Mouse (Mus musculus) ovary, postnatal 36 days (tissue): Measurements from ENCODE around the gene Fndc8.
"Not testable (repeated sequence)": the region's sequence is repeated elsewhere in the genome, so short reads cannot be mapped to it uniquely, and the experiment has no call there.

Experiments
- DNase-seq: peaks from one replicate; pipeline ENCODE4 v3.0.0; 2022; ENCODE audit warnings: low spot score, mixed read lengths

Fndc8 gene

DNA sequence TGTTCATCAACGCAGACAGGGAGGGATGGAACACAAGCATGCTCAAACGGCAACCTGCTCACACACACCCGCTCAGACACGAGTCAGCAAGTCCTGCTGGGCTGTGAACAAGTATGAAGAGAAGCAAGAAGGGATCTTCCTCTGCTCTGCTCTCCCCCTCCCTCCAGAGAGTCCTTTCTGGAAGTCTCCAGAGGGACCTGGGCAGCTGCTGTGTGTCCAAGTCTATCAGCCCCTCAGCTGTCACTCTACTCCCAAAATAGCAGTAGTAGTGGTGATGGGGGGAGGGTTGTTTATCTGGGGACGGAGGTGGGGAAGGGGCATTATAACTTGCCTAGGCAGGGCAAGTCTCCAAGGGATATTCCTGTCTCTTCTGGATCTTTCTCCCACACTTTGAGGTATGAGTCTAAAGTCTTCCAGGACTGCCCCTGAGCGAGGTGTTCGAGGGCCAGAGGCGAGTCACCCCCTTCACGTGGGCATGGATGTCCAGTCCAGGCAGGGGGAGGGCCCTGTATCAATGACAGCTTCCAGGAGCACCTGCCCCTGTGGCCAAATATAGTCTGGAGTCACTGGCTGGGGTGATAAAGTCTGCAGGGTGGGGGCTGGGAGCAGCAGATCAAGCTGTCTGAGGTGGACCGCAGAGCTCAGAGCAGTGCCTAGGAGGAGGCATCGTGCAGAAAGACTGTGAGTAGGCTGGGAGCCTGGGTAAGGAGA is 18.9 kb downstream of the Fndc8 start:
- DNase-seq, result no peak

DNA sequence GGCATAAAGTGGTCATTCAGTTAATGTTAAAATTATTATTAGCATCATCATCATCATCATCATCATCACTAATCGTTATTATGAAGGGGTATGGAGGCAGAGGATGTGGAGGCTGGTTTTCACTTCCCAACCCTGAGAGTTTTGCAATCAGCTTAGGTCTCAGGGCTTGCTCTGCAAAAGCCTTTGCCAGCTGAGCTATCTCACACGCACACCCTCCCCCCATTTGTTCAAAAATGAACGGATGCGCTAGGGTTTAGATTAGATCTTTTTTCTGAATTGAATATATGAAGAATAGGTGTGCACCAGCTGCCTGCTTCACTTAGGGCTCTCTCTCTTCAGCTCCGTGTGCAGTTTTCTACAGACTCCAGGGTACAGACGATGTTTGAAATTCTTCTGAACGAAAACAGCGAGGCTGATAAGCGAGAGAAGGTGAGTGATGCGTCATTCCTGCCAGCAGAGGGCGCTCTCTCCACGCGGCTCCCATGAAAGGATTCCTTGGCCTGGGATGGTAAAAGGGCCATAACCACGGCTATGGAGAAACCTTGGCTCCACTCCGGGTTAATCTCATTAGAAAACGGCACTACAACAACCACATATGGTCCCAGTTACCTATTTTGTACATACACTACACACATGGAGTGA is 22.9 kb downstream of the Fndc8 start:
- DNase-seq, result peak; percentile 74

DNA sequence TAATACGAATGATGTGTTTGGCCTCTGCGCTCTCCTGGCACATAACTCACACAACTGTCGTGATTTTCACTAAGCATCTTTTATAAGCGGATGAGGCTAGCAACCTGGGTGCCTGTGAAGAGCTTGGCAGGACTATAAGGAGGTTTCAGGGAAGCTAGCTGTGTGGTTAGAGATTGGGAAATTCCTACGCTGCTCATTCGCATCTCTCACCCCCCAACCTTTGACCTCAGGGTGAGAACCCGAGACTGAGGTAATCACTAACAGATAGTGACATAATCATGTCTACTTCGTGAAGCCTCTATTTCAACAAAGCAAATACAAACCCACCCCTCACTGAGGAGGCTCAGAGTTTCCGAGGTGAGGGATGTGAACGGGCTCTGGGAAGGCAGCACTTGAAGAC is 28.8 kb downstream of the Fndc8 start:
- DNase-seq, result no peak

DNA sequence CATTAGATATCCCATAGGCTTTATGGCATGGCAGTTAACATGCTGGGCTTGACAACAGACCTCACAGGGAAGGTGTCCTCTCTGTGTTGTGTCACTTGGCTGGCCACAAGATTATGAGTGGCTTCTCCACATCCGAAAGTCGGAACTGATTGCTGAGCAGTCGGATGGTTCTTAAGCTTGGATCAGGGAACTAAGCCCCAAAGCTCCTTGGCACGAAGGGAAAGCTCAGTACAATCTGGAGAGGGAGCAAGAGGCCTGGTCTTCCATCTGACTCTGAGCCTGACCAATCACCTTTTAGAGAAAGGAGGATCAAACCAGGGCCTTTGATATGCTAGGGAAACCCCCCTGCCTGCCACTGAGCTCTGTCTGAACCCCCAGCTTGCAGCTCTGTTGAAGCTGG is 29.8 kb downstream of the Fndc8 start:
- no peak for DNase-seq

DNA sequence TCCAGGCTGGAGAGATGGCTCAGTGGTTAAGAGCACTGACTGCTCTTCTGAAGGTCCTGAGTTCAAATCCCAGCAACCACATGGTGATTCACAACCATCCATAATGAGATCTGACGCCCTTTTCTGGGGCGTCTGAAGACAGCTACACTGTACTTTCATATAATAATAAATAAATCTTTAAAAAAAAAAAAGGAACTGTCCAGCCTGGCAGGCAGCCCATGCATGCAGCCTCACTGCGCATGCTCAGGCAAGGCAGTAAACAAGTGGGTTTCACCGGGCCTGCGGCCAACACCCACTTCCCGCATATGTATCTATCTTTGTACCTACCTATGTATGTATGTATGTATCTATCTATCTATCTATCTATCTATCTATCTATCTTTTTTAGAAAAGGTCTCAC is 32.0 kb downstream of the Fndc8 start:
- not testable (repeated sequence) for DNase-seq

DNA sequence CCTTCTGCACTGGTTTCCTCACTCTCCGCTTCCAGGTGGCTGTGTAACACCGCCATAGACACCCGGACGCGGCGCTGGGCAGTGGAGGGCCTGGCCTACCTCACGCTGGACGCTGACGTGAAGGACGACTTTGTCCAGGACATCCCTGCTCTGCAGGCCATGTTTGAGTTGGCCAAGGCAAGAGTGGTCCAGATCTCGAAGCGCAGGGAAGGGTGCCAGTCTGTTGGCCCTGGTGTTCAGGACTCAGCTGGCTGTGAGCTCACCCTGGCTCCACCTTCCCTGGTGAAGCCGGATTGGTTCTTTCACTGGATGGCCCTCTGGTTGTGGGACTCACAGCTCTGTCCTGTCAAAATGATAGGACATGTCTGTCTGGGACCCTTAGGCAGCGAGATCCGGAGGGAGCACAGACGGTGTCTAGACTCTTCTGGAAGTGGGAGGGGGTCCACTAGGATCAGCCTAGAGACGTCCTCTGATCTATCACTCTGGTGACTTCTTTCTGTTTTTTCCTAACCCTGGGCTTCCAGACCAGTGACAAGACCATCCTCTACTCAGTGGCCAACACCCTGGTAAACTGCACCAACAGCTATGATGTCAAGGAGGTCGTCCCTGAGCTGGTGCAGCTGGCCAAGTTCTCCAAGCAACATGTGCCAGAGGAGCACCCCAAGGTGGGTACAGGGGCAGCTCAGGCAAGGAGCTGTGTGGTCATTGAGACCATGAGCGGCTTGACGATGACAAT is 37.1 kb downstream of the Fndc8 start:
- no peak for DNase-seq

DNA sequence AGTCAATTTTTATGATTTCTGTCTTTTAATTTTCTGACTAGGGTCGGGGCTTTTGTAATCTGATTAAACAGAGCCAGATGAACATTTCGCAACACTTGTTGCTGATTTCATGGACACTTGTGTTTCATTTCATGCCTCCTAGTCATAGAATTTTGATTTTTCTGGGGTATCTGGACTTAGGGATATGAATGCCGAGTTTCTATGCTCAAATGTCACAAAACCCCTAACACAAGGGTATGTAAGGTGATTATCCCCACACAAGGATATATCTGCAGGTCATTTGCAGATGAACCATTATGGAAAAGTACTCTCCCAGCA is 37.7 kb downstream of the Fndc8 start:
- no peak for DNase-seq

DNA sequence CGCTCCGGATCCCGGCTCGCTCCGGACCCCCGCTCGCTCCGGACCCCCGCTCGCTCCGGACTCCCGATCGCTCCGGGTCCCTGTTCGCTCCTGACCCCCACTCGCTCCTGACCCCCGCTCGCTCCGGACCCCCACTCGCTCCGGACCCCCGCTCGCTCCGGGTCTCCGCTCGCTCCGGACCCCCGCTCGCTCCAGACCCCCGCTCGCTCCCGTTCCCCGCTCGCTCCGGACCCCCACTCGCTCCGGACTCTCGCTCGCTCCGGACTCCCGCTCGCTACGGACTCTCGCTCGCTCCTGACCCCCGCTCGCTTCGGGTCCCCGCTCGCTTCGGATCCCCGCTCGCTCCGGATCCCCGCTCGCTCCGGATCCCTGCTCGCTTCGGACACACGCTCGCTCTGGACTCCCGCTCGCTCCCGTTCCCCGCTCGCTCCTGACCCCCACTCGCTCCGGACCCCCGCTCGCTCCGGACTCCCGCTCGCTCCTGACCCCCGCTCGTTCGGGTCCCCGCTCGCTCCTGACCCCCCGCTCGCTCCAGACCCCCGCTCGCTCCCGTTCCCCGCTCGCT is 38.5 kb downstream of the Fndc8 start:
- DNase-seq, result not testable (repeated sequence)

DNA sequence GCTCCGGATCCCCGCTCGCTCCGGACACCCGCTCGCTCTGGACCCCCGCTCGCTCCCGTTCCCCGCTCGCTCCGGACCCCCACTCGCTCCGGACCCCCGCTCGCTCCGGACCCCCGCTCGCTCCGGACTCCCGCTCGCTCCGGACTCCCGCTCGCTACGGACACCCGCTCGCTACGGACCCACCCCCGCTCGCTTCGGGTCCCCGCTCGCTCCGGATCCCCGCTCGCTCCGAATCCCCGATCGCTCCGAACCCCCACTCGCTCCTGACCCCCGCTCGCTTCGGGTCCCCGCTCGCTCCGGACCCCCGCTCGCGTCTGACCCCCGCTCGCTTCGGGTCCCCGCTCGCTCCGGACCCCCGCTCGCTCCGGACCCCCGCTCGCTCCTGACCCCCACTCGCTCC is 39.2 kb downstream of the Fndc8 start:
- DNase-seq, result not testable (repeated sequence)

DNA sequence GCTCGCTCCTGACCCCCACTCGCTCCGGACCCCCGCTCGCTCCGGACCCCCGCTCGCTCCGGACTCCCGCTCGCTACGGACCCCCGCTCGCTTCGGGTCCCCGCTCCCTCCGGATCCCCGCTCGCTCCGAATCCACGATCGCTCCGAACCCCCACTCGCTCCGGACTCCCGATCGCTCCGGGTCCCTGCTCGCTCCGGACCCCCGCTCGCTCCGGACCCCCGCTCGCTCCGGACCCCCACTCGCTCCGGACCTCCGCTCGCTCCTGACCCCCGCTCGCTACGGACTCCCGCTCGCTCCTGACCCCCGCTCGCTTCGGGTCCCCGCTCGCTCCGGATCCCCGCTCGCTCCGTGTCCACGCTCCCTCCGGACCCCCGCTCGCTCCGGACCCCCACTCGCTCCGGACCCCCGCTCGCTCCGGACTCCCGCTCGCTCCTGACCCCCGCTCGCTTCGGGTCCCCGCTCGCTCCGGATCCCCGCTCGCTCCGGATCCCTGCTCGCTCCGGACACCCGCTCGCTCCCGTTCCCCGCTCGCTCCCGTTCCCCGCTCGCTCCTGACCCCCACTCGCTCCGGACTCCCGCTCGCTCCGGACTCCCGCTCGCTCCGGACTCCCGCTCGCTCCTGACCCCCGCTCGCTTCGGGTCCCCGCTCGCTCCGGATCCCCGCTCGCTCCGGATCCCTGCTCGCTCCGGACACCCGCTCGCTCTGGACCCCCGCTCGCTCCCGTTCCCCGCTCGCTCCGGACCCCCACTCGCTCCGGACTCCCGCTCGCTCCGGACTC is 39.9 kb downstream of the Fndc8 start:
- not testable (repeated sequence) for DNase-seq

DNA sequence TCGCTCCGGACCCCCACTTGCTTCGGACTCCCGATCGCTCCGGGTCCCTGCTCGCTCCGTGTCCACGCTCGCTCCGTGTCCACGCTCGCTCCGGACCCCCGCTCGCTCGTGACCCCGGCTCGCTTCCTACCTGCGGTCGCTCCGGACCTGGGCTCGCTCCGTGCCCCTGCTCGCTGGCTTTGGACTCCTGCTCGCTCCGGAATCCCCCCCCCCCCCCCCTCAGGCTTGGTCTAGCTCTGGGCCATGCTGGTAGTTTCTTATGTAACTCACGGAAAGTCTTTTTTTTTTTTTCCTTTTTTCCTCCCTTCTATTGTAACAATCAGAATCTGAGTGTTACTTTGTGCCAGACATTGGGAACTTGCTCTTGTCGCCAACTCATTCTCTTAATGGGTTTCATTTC is 41.3 kb downstream of the Fndc8 start:
- DNase-seq, result no peak

DNA sequence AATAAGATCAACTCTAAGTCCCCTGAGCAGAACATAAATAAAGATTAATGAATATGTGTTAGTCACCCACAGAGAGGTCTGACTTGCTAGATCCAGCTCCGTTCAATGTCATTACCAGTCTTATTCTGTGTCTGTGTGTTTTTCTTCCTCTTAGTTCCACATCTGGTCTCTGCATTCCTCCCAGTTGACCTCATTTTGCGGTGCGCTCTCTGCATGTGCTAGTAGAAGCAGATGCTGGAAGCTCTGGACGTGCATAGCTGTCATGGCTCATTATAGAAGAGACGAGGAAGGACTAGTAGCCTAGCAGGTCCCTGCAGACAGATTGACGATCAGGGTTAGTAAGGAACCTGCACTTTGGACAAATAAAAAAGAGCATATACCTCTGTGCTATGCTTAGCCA is 51.4 kb downstream of the Fndc8 start:
- no peak for DNase-seq

DNA sequence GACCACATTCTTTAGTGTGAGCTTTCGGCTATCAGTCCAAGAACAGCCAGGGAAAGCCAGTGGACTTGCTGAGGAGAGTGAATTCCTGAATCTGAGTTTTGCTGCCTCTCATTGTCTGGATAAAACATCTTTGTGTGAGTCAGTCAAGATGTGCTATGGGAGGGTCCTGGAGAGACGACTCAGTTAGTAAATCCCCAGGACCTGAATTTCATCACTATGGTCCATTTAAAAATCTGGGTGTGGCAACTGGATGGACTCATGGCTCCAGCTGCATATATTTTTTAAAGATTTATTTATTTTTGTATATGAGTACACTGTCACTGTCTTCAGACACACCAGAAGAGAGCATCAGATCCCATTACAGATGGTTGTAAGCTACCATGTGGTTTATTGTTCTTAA is 53.7 kb downstream of the Fndc8 start:
- DNase-seq, result no peak

DNA sequence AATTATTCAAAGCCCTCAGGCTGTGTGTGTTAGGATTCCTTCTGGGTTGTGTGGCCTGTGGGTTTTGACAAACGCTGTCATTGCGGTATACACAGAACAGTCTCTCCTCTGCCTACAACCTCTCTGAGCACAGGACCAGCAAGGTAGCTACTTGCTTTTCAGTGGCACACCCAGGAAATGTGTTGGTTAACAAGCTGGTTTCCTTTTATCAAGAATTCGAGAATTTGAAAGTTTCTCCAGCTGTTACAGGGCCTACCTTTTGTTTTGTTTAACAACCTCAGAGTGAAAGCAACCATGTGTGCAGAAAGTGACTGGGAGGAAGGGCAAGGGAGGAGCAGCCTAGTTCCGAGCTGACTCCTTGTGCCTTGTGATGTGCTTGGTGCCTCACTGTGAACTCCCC is 55.5 kb downstream of the Fndc8 start:
- DNase-seq, result no peak

DNA sequence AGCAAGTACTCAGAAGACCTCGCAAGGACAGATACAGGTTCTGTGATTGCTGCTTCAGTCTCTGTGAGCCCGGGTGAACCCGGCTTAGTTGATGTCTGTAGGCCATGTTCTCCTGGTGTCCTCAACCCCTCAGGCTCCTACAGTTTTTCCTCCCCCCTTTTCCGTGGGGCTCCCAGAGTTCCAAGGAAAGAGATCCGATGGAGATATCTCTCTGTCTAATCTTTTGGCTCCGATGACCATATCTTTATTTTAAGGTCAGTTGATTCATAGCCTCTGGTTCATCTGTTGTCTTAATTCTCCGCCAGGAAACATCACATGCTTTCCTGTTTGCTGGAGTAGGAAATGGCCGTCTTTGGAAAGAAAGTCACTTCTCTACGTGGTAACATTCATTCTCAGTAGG is 57.1 kb downstream of the Fndc8 start:
- no peak for DNase-seq
